Mouse (Mus musculus): ENCODE data around the gene Casp9.

GRCm38 (mm10) chr4:141752076-141752421 lies 41.4 kb upstream of the Casp9 start:
- TF ChIP-seq CTCF (IDR thresholded peaks at IDR 0.05; ENCODE audit: extremely low read depth, insufficient read depth, low read length) (no peak), POLR2A (IDR thresholded peaks at IDR 0.05; ENCODE audit: extremely low read depth, insufficient read depth, low read length) (no peak)

Measured in cortical plate, adult 2 months (tissue).